Mouse (Mus musculus) erythroblast, embryonic 14.5 days (primary cell): ENCODE measurements around the gene Erich3.

Source experiments
- GATA1 ChIP-seq: IDR thresholded peaks from 2 replicates; pipeline ENCODE4 v1.6.1; 2012; ENCODE audit warnings: low read length, inconsistent platforms, mixed read lengths
- TAL1 ChIP-seq: IDR thresholded peaks from 3 replicates; pipeline ENCODE4 v1.6.1; 2012; ENCODE audit warnings: low read length, inconsistent platforms, mixed read lengths

- TF ChIP-seq GATA1 (no peak), TAL1 (no peak)
Measured at GRCm38 (mm10) chr3:154787611-154788010, 124.0 kb downstream of the Erich3 start.
